Mouse (Mus musculus): ENCODE results near the gene Ano1.

Ano1 gene

GRCm38 (mm10) chr7:144572234-144572633, 179.5 kb downstream of the Ano1 start:
- in situ Hi-C loops (cut with MboI; ENCODE audit: low pct_unique_long_range_greater_than_20kb in 1 of 2, low sequenced_read_pairs in 2 of 2, unreplicated experiment in 1 of 2) = no loop called here

- in situ Hi-C loops (cut with MboI; ENCODE audit: low pct_unique_long_range_greater_than_20kb in 1 of 2, low sequenced_read_pairs in 2 of 2, unreplicated experiment in 1 of 2) = no loop called here
Measured at GRCm38 (mm10) chr7:144571598-144571997, 180.2 kb downstream of the Ano1 start.

- in situ Hi-C loops (cut with MboI; ENCODE audit: low pct_unique_long_range_greater_than_20kb in 1 of 2, low sequenced_read_pairs in 2 of 2, unreplicated experiment in 1 of 2) = no loop called here
Measured at GRCm38 (mm10) chr7:144569428-144569827, 182.3 kb downstream of the Ano1 start.

- in situ Hi-C loops (cut with MboI; ENCODE audit: low pct_unique_long_range_greater_than_20kb in 1 of 2, low sequenced_read_pairs in 2 of 2, unreplicated experiment in 1 of 2) = no loop called here
Measured at GRCm38 (mm10) chr7:144568091-144568490, 183.7 kb downstream of the Ano1 start.

- in situ Hi-C loops (cut with MboI; ENCODE audit: low pct_unique_long_range_greater_than_20kb in 1 of 2, low sequenced_read_pairs in 2 of 2, unreplicated experiment in 1 of 2) = no loop called here
Measured at GRCm38 (mm10) chr7:144566921-144567682, 184.7 kb downstream of the Ano1 start.

- in situ Hi-C loops (cut with MboI; ENCODE audit: low pct_unique_long_range_greater_than_20kb in 1 of 2, low sequenced_read_pairs in 2 of 2, unreplicated experiment in 1 of 2) = no loop called here
Measured at GRCm38 (mm10) chr7:144563456-144564155, 188.2 kb downstream of the Ano1 start.

GRCm38 (mm10) chr7:144562016-144562415, 189.8 kb downstream of the Ano1 start:
- in situ Hi-C loops (cut with MboI; ENCODE audit: low pct_unique_long_range_greater_than_20kb in 1 of 2, low sequenced_read_pairs in 2 of 2, unreplicated experiment in 1 of 2) = no loop called here

GRCm38 (mm10) chr7:144560594-144560993, 191.2 kb downstream of the Ano1 start:
- in situ Hi-C loops (cut with MboI; ENCODE audit: low pct_unique_long_range_greater_than_20kb in 1 of 2, low sequenced_read_pairs in 2 of 2, unreplicated experiment in 1 of 2) = no loop called here

- in situ Hi-C loops (cut with MboI; ENCODE audit: low pct_unique_long_range_greater_than_20kb in 1 of 2, low sequenced_read_pairs in 2 of 2, unreplicated experiment in 1 of 2) = no loop called here
Measured at GRCm38 (mm10) chr7:144558552-144558951, 193.2 kb downstream of the Ano1 start.

- in situ Hi-C loops (cut with MboI; ENCODE audit: low pct_unique_long_range_greater_than_20kb in 1 of 2, low sequenced_read_pairs in 2 of 2, unreplicated experiment in 1 of 2) = no loop called here
Measured at GRCm38 (mm10) chr7:144554123-144554472, 197.7 kb downstream of the Ano1 start.

- in situ Hi-C loops (cut with MboI; ENCODE audit: low pct_unique_long_range_greater_than_20kb in 1 of 2, low sequenced_read_pairs in 2 of 2, unreplicated experiment in 1 of 2) = no loop called here
Measured at GRCm38 (mm10) chr7:144553237-144554122, 198.3 kb downstream of the Ano1 start, which contains the start of gene Ppfia1. Gene Ppfia1 (minus strand): TSS chr7:144553729.

- in situ Hi-C loops (cut with MboI; ENCODE audit: low pct_unique_long_range_greater_than_20kb in 1 of 2, low sequenced_read_pairs in 2 of 2, unreplicated experiment in 1 of 2) = no loop called here
Measured at GRCm38 (mm10) chr7:144552274-144552673, 199.5 kb downstream of the Ano1 start.

- in situ Hi-C loops (cut with MboI; ENCODE audit: low pct_unique_long_range_greater_than_20kb in 1 of 2, low sequenced_read_pairs in 2 of 2, unreplicated experiment in 1 of 2) = no loop called here
Measured at GRCm38 (mm10) chr7:144550811-144551210, 201.0 kb downstream of the Ano1 start.

GRCm38 (mm10) chr7:144549904-144550566, 201.7 kb downstream of the Ano1 start:
- in situ Hi-C loops (cut with MboI; ENCODE audit: low pct_unique_long_range_greater_than_20kb in 1 of 2, low sequenced_read_pairs in 2 of 2, unreplicated experiment in 1 of 2) = no loop called here

GRCm38 (mm10) chr7:144545231-144545630, 206.5 kb downstream of the Ano1 start:
- in situ Hi-C loops (cut with MboI; ENCODE audit: low pct_unique_long_range_greater_than_20kb in 1 of 2, low sequenced_read_pairs in 2 of 2, unreplicated experiment in 1 of 2) = no loop called here

- in situ Hi-C loops (cut with MboI; ENCODE audit: low pct_unique_long_range_greater_than_20kb in 1 of 2, low sequenced_read_pairs in 2 of 2, unreplicated experiment in 1 of 2) = no loop called here
Measured at GRCm38 (mm10) chr7:144541351-144541750, 210.4 kb downstream of the Ano1 start.

- in situ Hi-C loops (cut with MboI; ENCODE audit: low pct_unique_long_range_greater_than_20kb in 1 of 2, low sequenced_read_pairs in 2 of 2, unreplicated experiment in 1 of 2) = no loop called here
Measured at GRCm38 (mm10) chr7:144539146-144539545, 212.6 kb downstream of the Ano1 start.
